ENCODE assay signal across 9 mouse cellular contexts in the genomic region with DNA sequence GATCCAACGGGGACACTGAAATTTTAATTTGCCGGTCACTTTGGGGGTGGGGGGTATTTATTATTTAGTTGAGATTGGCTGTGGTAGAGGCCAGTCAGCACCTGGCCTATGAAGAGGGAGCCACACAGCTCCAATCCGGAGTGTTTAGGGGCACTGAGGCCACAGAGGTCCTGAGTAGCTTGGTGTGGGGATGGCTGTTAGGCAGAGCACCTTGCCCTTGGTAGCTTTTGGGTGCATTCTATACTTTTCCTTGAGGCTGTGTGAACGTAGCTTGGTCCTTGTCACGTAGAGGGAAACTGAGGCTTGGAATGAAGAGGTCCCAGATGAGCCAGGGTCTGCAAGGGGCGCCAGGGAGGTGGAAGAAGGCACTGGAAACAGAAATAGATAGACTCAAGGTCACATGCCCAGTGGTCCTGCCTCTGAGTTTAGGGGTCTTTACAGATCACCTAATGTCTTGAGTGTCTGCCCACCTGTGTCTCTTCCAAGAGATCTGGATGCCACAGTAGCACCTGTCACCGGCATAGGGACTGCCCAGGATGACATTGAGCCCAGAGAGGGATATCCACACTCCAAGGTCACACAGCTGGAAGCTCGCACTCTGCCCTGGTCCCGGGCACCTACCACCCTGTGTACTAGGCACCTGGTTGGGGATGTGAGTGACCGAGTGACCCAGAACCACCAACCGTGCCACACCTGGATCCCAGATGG. TPM values are rescaled to one million over a fixed set of nuclear protein-coding genes. Genes with fewer than 3 reads are reported as not detected.
DNase-seq lines count a peak whose midpoint lies in the region; ATAC-seq and TF ChIP-seq lines count a peak whose summit lies in the region.
"Had no signal": no experiment of that assay in that cellular context is flagged by ENCODE, and none has a peak within 500 bp of the region (broad histone marks: within the 10 kb centered on the region; RNA-seq: fewer than 3 reads in every experiment).

No protein-coding gene starts in this region.

- TF ChIP-seq CTCF in G1E (IDR thresholded peaks at IDR 0.05; ENCODE audit: low read depth, low read length): no peak
- no peak for TF ChIP-seq CTCF in forebrain, postnatal 0 days (IDR thresholded peaks at IDR 0.05; ENCODE audit: low read depth)
- TF ChIP-seq CTCF in liver, postnatal 0 days (IDR thresholded peaks at IDR 0.05; ENCODE audit: low read depth): no peak

- H3K4me1 ChIP-seq in heart, embryonic 11.5 days (ENCODE audit: control insufficient read depth, insufficient read depth, low read length): peaks cover 44% of the 10 kb centered on the region
- H3K4me1 ChIP-seq in G1E (ENCODE audit: insufficient read depth, low read depth, low read length): peaks cover 75% of the 10 kb centered on the region
- H3K4me1 ChIP-seq in forebrain, postnatal 0 days (ENCODE audit: insufficient read depth): peaks cover 9% of the 10 kb centered on the region
- H3K4me1 ChIP-seq in liver, postnatal 0 days (ENCODE audit: insufficient read depth): peaks cover 56% of the 10 kb centered on the region

- peaks cover 13% of the 10 kb centered on the region for H3K27me3 ChIP-seq in heart, embryonic 11.5 days (ENCODE audit: control insufficient read depth, insufficient read depth, low read length)
- no peaks in the 10 kb centered on the region for H3K27me3 ChIP-seq in G1E (ENCODE audit: insufficient read depth, low read length)
- peaks cover 11% of the 10 kb centered on the region for H3K27me3 ChIP-seq in forebrain, postnatal 0 days (ENCODE audit: insufficient read depth, low read length)
- H3K27me3 ChIP-seq in liver, postnatal 0 days (ENCODE audit: insufficient read depth, low read length): no peaks in the 10 kb centered on the region
- H3K27me3 ChIP-seq: Patski had no signal

- TF ChIP-seq EP300 in liver, postnatal 0 days (IDR thresholded peaks at IDR 0.05; ENCODE audit: low read depth): no peak

- no peak for DNase-seq in heart, postnatal 14 days
- DNase-seq in G1E (ENCODE audit: low spot score): no peak
- no peak for DNase-seq in forebrain, postnatal 0 days
- DNase-seq in liver, postnatal 0 days: no peak
- DNase-seq in urinary bladder, postnatal 10 days (ENCODE audit: low spot score): no peak
- DNase-seq in gastrocnemius, postnatal 36 days: no peak
- no peak for DNase-seq in kidney, adult 8-10 months

- H3K27ac ChIP-seq in heart, embryonic 11.5 days (ENCODE audit: low read depth, low read length): peak overlapping the region; percentile 66
- H3K27ac ChIP-seq in forebrain, postnatal 0 days (ENCODE audit: low read depth, low read length): 0 out of 2 replicates have a peak overlapping the region, but pooled peaks have one; percentile 15
- H3K27ac ChIP-seq in liver, postnatal 0 days (ENCODE audit: low read depth): peak overlapping the region; percentile 98

- H3K9me3 ChIP-seq in heart, embryonic 11.5 days (replicated peaks; ENCODE audit: control insufficient read depth, low read length): no peaks in the 10 kb centered on the region
- H3K9me3 ChIP-seq in G1E (replicated peaks): peaks cover 6% of the 10 kb centered on the region
- no peaks in the 10 kb centered on the region for H3K9me3 ChIP-seq in forebrain, postnatal 0 days (ENCODE audit: low read length)
- H3K9me3 ChIP-seq in liver, postnatal 0 days (ENCODE audit: low read length): no peaks in the 10 kb centered on the region

- H3K4me2 ChIP-seq in heart, embryonic 11.5 days: peak overlapping the region; percentile 80
- H3K4me2 ChIP-seq in forebrain, postnatal 0 days (ENCODE audit: low read depth): peak overlapping the region; percentile 90
- peak overlapping the region; percentile 98 for H3K4me2 ChIP-seq in liver, postnatal 0 days (ENCODE audit: low read depth, low read length)

- 60% methylated on average over 11 of the region's 11 CpGs for WGBS in heart, embryonic 11.5 days (ENCODE audit: insufficient replicate concordance)
- WGBS in forebrain, postnatal 0 days: 60% methylated on average over 11 of the region's 11 CpGs
- WGBS in liver, postnatal 0 days (ENCODE audit: insufficient replicate concordance): 53% methylated on average over 11 of the region's 11 CpGs

- no peak for ATAC-seq in heart, embryonic 11.5 days (replicated peaks; ENCODE audit: insufficient number of reproducible peaks, low FRiP score, low TSS enrichment)
- no peak for ATAC-seq in G1E (ENCODE audit: extremely low read depth, insufficient number of reproducible peaks, low FRiP score, poor library complexity, severe bottlenecking)
- no peak for ATAC-seq in forebrain, postnatal 0 days
- ATAC-seq in liver, postnatal 0 days: no peak
- ATAC-seq: Patski had no signal

- peaks cover 5% of the 10 kb centered on the region for H3K36me3 ChIP-seq in heart, embryonic 11.5 days (ENCODE audit: control insufficient read depth, insufficient read depth, low read length)
- H3K36me3 ChIP-seq in G1E (replicated peaks): peaks cover 56% of the 10 kb centered on the region
- peaks cover 3% of the 10 kb centered on the region for H3K36me3 ChIP-seq in forebrain, postnatal 0 days (ENCODE audit: insufficient read depth)
- peaks cover 25% of the 10 kb centered on the region for H3K36me3 ChIP-seq in liver, postnatal 0 days (replicated peaks; ENCODE audit: insufficient read depth, low read length)

- H3K9ac ChIP-seq in heart, embryonic 11.5 days (ENCODE audit: low read depth, low read length): peak overlapping the region; percentile 72
- H3K9ac ChIP-seq in forebrain, postnatal 0 days: peak overlapping the region; percentile 91
- peak overlapping the region; percentile 96 for H3K9ac ChIP-seq in liver, postnatal 0 days (replicated peaks)

- H3K4me3 ChIP-seq in heart, embryonic 11.5 days (ENCODE audit: low read depth, low read length): peak overlapping the region; percentile 68
- peak overlapping the region; percentile 79 for H3K4me3 ChIP-seq in G1E (ENCODE audit: low read depth, low read length)
- peak overlapping the region; percentile 90 for H3K4me3 ChIP-seq in forebrain, postnatal 0 days (ENCODE audit: low read depth, low read length)
- peak overlapping the region; percentile 97 for H3K4me3 ChIP-seq in liver, postnatal 0 days (ENCODE audit: low read depth, low read length)

- intact Hi-C loops in heart, postnatal 14 days (cut with DNase I): loop anchor here (2.0 kb wide), 1 partner anchor 28 kb away; a partner anchor contains a TSS
- intact Hi-C loops in gastrocnemius, postnatal 36 days (cut with DNase I): loop anchor here (5.0 kb wide), 1 partner anchor 33 kb away; no protein-coding TSS in a partner anchor

RNA-seq across cellular contexts. Expression of a gene that starts 4.0 kb away (rescaled TPM):
- 10.6 and 10.8 TPM in 2 replicates for polyA plus RNA-seq in heart, embryonic 11.5 days (2014; fragmentation: Nextera tagmentation; extraction: Ambion mirVana)
- total RNA-seq in heart, postnatal 14 days (2021): 10 to 100 TPM; 40.8 to 43.2 TPM
- total RNA-seq in G1E (2014; fragmentation: Nextera tagmentation): 27.7 and 31.1 TPM in 2 replicates
- 6.4 and 7.1 TPM in 2 replicates for total RNA-seq in G1E (2017)
- polyA plus RNA-seq in G1E (2012): 75.7 and 79.1 TPM in 2 replicates
- total RNA-seq in forebrain, postnatal 0 days (2014; rRNA removed): 21.6 and 27.2 TPM in 2 replicates
- 12.4 and 15.7 TPM in 2 replicates for polyA plus RNA-seq in forebrain, postnatal 0 days (2015; fragmentation: Nextera tagmentation; extraction: Ambion mirVana)
- polyA plus RNA-seq in liver, postnatal 0 days (2015; fragmentation: Nextera tagmentation; extraction: Ambion mirVana): 29.7 and 33.8 TPM in 2 replicates
- 10 to 100 TPM; 22.4 to 27.8 TPM for total RNA-seq in gastrocnemius, postnatal 36 days (2021)

RNA-seq across cellular contexts. Expression of a gene that starts 28.7 kb away (rescaled TPM):
- polyA plus RNA-seq in heart, embryonic 11.5 days (2014; fragmentation: Nextera tagmentation; extraction: Ambion mirVana): 39.4 and 39.7 TPM in 2 replicates
- 10 to 100 TPM; 15.2 to 18.3 TPM for total RNA-seq in heart, postnatal 14 days (2021)
- total RNA-seq in G1E (2014; fragmentation: Nextera tagmentation): 28.6 and 34.4 TPM in 2 replicates
- total RNA-seq in G1E (2017): 21.2 and 24.8 TPM in 2 replicates
- 62.7 and 70.5 TPM in 2 replicates for polyA plus RNA-seq in G1E (2012)
- total RNA-seq in forebrain, postnatal 0 days (2014; rRNA removed): 30.1 and 32.5 TPM in 2 replicates
- 28.1 and 35.8 TPM in 2 replicates for polyA plus RNA-seq in forebrain, postnatal 0 days (2015; fragmentation: Nextera tagmentation; extraction: Ambion mirVana)
- 14.6 and 16.1 TPM in 2 replicates for polyA plus RNA-seq in liver, postnatal 0 days (2015; fragmentation: Nextera tagmentation; extraction: Ambion mirVana)
- total RNA-seq in gastrocnemius, postnatal 36 days (2021): 10 to 100 TPM; 14.0 to 16.3 TPM

RNA-seq across cellular contexts. Expression of a gene that starts 33.3 kb away (rescaled TPM):
- 153 and 154 TPM in 2 replicates for polyA plus RNA-seq in heart, embryonic 11.5 days (2014; fragmentation: Nextera tagmentation; extraction: Ambion mirVana)
- 100 to 1,000 TPM; 115 to 122 TPM for total RNA-seq in heart, postnatal 14 days (2021)
- total RNA-seq in G1E (2014; fragmentation: Nextera tagmentation): 35.9 and 52.2 TPM in 2 replicates
- 63.5 and 76.7 TPM in 2 replicates for total RNA-seq in G1E (2017)
- 272 and 393 TPM in 2 replicates for polyA plus RNA-seq in G1E (2012)
- 194 and 215 TPM in 2 replicates for total RNA-seq in forebrain, postnatal 0 days (2014; rRNA removed)
- 167 and 194 TPM in 2 replicates for polyA plus RNA-seq in forebrain, postnatal 0 days (2015; fragmentation: Nextera tagmentation; extraction: Ambion mirVana)
- 93.2 and 93.9 TPM in 2 replicates for polyA plus RNA-seq in liver, postnatal 0 days (2015; fragmentation: Nextera tagmentation; extraction: Ambion mirVana)
- 100 to 1,000 TPM; 160 to 174 TPM for total RNA-seq in gastrocnemius, postnatal 36 days (2021)

RNA-seq across cellular contexts. Expression of a gene that starts 37.5 kb away (rescaled TPM):
- 313 and 338 TPM in 2 replicates for polyA plus RNA-seq in heart, embryonic 11.5 days (2014; fragmentation: Nextera tagmentation; extraction: Ambion mirVana)
- total RNA-seq in heart, postnatal 14 days (2021): 1,000 to 10,000 TPM; 1,113 to 1,165 TPM
- 1,577 and 1,715 TPM in 2 replicates for total RNA-seq in G1E (2014; fragmentation: Nextera tagmentation)
- total RNA-seq in G1E (2017): 1,676 and 1,695 TPM in 2 replicates
- 2,355 and 3,878 TPM in 2 replicates for polyA plus RNA-seq in G1E (2012)
- total RNA-seq in forebrain, postnatal 0 days (2014; rRNA removed): 2,084 and 2,175 TPM in 2 replicates
- 466 and 485 TPM in 2 replicates for polyA plus RNA-seq in forebrain, postnatal 0 days (2015; fragmentation: Nextera tagmentation; extraction: Ambion mirVana)
- polyA plus RNA-seq in liver, postnatal 0 days (2015; fragmentation: Nextera tagmentation; extraction: Ambion mirVana): 310 and 313 TPM in 2 replicates
- total RNA-seq in gastrocnemius, postnatal 36 days (2021): 100 to 1,000 TPM; 880 to 957 TPM

RNA-seq across cellular contexts. Expression of a gene that starts 40.3 kb away (rescaled TPM):
- polyA plus RNA-seq in heart, embryonic 11.5 days (2014; fragmentation: Nextera tagmentation; extraction: Ambion mirVana): 0.37 and 1.0 TPM in 2 replicates
- total RNA-seq in heart, postnatal 14 days (2021): under 1 TPM; 0.69 to 0.90 TPM
- total RNA-seq in G1E (2014; fragmentation: Nextera tagmentation) (not detected in 2 replicates), G1E (2017) (0.29 TPM in 1 of 2 replicates, not detected in the other)
- polyA plus RNA-seq in G1E (2012): not detected in 2 replicates
- 0.38 and 0.43 TPM in 2 replicates for total RNA-seq in forebrain, postnatal 0 days (2014; rRNA removed)
- polyA plus RNA-seq in forebrain, postnatal 0 days (2015; fragmentation: Nextera tagmentation; extraction: Ambion mirVana): 0.29 and 0.40 TPM in 2 replicates
- polyA plus RNA-seq in liver, postnatal 0 days (2015; fragmentation: Nextera tagmentation; extraction: Ambion mirVana): 181 and 183 TPM in 2 replicates
- total RNA-seq in gastrocnemius, postnatal 36 days (2021): under 1 TPM in 1 of 2 experiments, not detected in 1; 0.23 TPM

Comparison
In these comparisons a context has a peak if more than half of its experiments do, and no peak if none do; other contexts are left out.
1. H3K27ac ChIP-seq: peak in every context shown above with its lines; median percentile 98 in liver, postnatal 0 days; 66 in heart, embryonic 11.5 days; 15 in forebrain, postnatal 0 days.